Mouse (Mus musculus) monocyte, adult 2 months (primary cell): ENCODE results near the gene Tmem171.

Experiments used
- DNase-seq, 2 experiments: peaks; one replicate each; pipeline ENCODE4 v3.0.0; 2022; ENCODE audit warnings: low spot score in 2 of 2, low read depth in 1 of 2

The Tmem171 gene

GRCm38 (mm10) chr13:98694773-98695314, at the start of gene Tmem171:
Gene Tmem171 (minus strand): TSS chr13:98694834.
- no peak for DNase-seq

GRCm38 (mm10) chr13:98743829-98744228, 49.2 kb upstream of the Tmem171 start:
- no peak for DNase-seq

GRCm38 (mm10) chr13:98743214-98743613, 48.6 kb upstream of the Tmem171 start:
- DNase-seq: no peak

- no peak for DNase-seq
These were observed 43.6 kb upstream of the Tmem171 start for GRCm38 (mm10) chr13:98738213-98738612.

- DNase-seq: no peak
These were observed 38.7 kb upstream of the Tmem171 start for GRCm38 (mm10) chr13:98733292-98733691.

- no peak for DNase-seq
These were observed 34.8 kb upstream of the Tmem171 start for GRCm38 (mm10) chr13:98729271-98730062.

- no peak for DNase-seq
These were observed 31.9 kb upstream of the Tmem171 start for GRCm38 (mm10) chr13:98726494-98726893.

- DNase-seq: no peak
These were observed 28.8 kb upstream of the Tmem171 start for GRCm38 (mm10) chr13:98723430-98723829.

- no peak for DNase-seq
These were observed 27.7 kb upstream of the Tmem171 start for GRCm38 (mm10) chr13:98722296-98722695.

GRCm38 (mm10) chr13:98716176-98716575, 21.5 kb upstream of the Tmem171 start:
- DNase-seq: no peak

- no peak for DNase-seq
These were observed 20.9 kb upstream of the Tmem171 start for GRCm38 (mm10) chr13:98715443-98715990.

- DNase-seq: no peak
These were observed 16.0 kb upstream of the Tmem171 start for GRCm38 (mm10) chr13:98710655-98711054.

GRCm38 (mm10) chr13:98710236-98710635, 15.6 kb upstream of the Tmem171 start:
- no peak for DNase-seq

- DNase-seq: no peak
These were observed 10.9 kb upstream of the Tmem171 start for GRCm38 (mm10) chr13:98705501-98705900.

- no peak for DNase-seq
These were observed 9.2 kb upstream of the Tmem171 start for GRCm38 (mm10) chr13:98703786-98704185.

GRCm38 (mm10) chr13:98702361-98702760, 7.7 kb upstream of the Tmem171 start:
- DNase-seq: no peak

- DNase-seq: no peak
These were observed 6.7 kb upstream of the Tmem171 start for GRCm38 (mm10) chr13:98701309-98701675.

GRCm38 (mm10) chr13:98700661-98701308, 6.2 kb upstream of the Tmem171 start:
- no peak for DNase-seq

GRCm38 (mm10) chr13:98699982-98700540, 5.4 kb upstream of the Tmem171 start:
- DNase-seq: no peak

- DNase-seq: no peak
These were observed 4.6 kb upstream of the Tmem171 start for GRCm38 (mm10) chr13:98699051-98699744.

GRCm38 (mm10) chr13:98696716-98697115, 2.1 kb upstream of the Tmem171 start:
- no peak for DNase-seq
